Mouse (Mus musculus): ENCODE results near the gene Sst.

GRCm38 (mm10) chr16:23931275-23931674 lies 40.5 kb upstream of the Sst start:
- TF ChIP-seq ZNF384 (IDR thresholded peaks at IDR 0.05; ENCODE audit: low read depth, low read length) (no peak), CTCF (IDR thresholded peaks at IDR 0.05 in 2 of 3, conservative IDR thresholded peaks at IDR 0.05 in 1 of 3; ENCODE audit: control insufficient read depth in 1 of 3, insufficient read depth in 1 of 3, low read depth in 2 of 3, low read length in 3 of 3, poor library complexity in 1 of 3, severe bottlenecking in 1 of 3) (no peak), POLR2A (IDR thresholded peaks at IDR 0.05; ENCODE audit: control insufficient read depth in 1 of 2, insufficient read depth in 1 of 2, low read depth in 1 of 2, low read length in 2 of 2, poor library complexity in 1 of 2) (no peak), TAL1 (IDR thresholded peaks at IDR 0.05; ENCODE audit: low read length) (no peak), MYB (IDR thresholded peaks at IDR 0.05; ENCODE audit: low read depth, low read length) (no peak), POLR2AphosphoS2 (IDR thresholded peaks at IDR 0.05; ENCODE audit: low read length) (no peak), GATA1 (IDR thresholded peaks at IDR 0.05; ENCODE audit: low read depth, low read length) (no peak), SMC3 (IDR thresholded peaks at IDR 0.05; ENCODE audit: low read depth, low read length) (no peak), CHD1 (IDR thresholded peaks at IDR 0.05; ENCODE audit: low read depth, low read length) (no peak), NRF1 (IDR thresholded peaks at IDR 0.05; ENCODE audit: insufficient read depth, low read depth, low read length, poor library complexity, severe bottlenecking) (no peak), MEF2A (IDR thresholded peaks at IDR 0.05; ENCODE audit: extremely low read depth, insufficient replicate concordance, low read depth, low read length, poor library complexity, severe bottlenecking) (no peak), EP300 (IDR thresholded peaks at IDR 0.05; ENCODE audit: low read depth in 1 of 2, low read length in 2 of 2) (no peak), HCFC1 (IDR thresholded peaks at IDR 0.05; ENCODE audit: low read depth, low read length) (no peak)
